Mouse (Mus musculus) bone marrow macrophage, adult 2 months (primary cell): ENCODE measurements at regions not wholly inside any gene's neighbourhood (a gene's known extent, or its start where the extent isn't known, plus 50 kb on each side); places are given as distances from the start of the nearest gene placed in this dataset.

Experiments used
- CTCF ChIP-seq: IDR thresholded peaks from 2 replicates; pipeline ENCODE4 v1.5.1; 2012; ENCODE audit warnings: low read depth, mild to moderate bottlenecking, low read length, moderate library complexity
- POLR2A ChIP-seq: IDR thresholded peaks from 2 replicates; pipeline ENCODE4 v1.6.1; 2012; ENCODE audit warnings: mild to moderate bottlenecking, low read depth, low read length, borderline replicate concordance

- TF ChIP-seq CTCF (no peak), POLR2A (no peak)
Measured at GRCm38 (mm10) chr4:137158201-137158600, 109.6 kb upstream of the Zbtb40 start.
